Mouse (Mus musculus): ENCODE results near the gene Napsa.

The Napsa gene

GRCm38 (mm10) chr7:44571811-44572210 lies 369 bp upstream of the Napsa start:
- DNase-seq (ENCODE audit: low spot score) = no peak

GRCm38 (mm10) chr7:44572956-44573484 lies 840 bp downstream of the Napsa start:
- DNase-seq (ENCODE audit: low spot score) = no peak

GRCm38 (mm10) chr7:44576333-44576844 lies 4.2 kb downstream of the Napsa start:
- DNase-seq (ENCODE audit: low spot score) = no peak

- DNase-seq (ENCODE audit: low spot score) = no peak
Measured at GRCm38 (mm10) chr7:44581637-44582036, 9.5 kb downstream of the Napsa start.

GRCm38 (mm10) chr7:44582709-44583108 lies 10.5 kb downstream of the Napsa start:
- no peak for DNase-seq (ENCODE audit: low spot score)

GRCm38 (mm10) chr7:44583146-44583545 lies 11.0 kb downstream of the Napsa start:
- DNase-seq (ENCODE audit: low spot score) = no peak

GRCm38 (mm10) chr7:44584265-44584804 lies 12.2 kb downstream of the Napsa start:
- no peak for DNase-seq (ENCODE audit: low spot score)

GRCm38 (mm10) chr7:44584921-44585320 lies 12.7 kb downstream of the Napsa start:
- no peak for DNase-seq (ENCODE audit: low spot score)

GRCm38 (mm10) chr7:44585606-44586005 lies 13.4 kb downstream of the Napsa start:
- DNase-seq (ENCODE audit: low spot score) = no peak

- no peak for DNase-seq (ENCODE audit: low spot score)
Measured at GRCm38 (mm10) chr7:44586518-44586917, 14.3 kb downstream of the Napsa start.

GRCm38 (mm10) chr7:44586930-44587329 lies 14.8 kb downstream of the Napsa start:
- peak; percentile 68 for DNase-seq (ENCODE audit: low spot score)

- no peak for DNase-seq (ENCODE audit: low spot score)
Measured at GRCm38 (mm10) chr7:44587676-44588075, 15.5 kb downstream of the Napsa start.

- DNase-seq (ENCODE audit: low spot score) = no peak
Measured at GRCm38 (mm10) chr7:44588338-44588737, 16.2 kb downstream of the Napsa start.

- peak; percentile 73 for DNase-seq (ENCODE audit: low spot score)
Measured at GRCm38 (mm10) chr7:44589149-44589548, 17.0 kb downstream of the Napsa start.

- no peak for DNase-seq (ENCODE audit: low spot score)
Measured at GRCm38 (mm10) chr7:44589946-44590345, 17.8 kb downstream of the Napsa start.

- DNase-seq (ENCODE audit: low spot score) = peak; percentile 88
Measured at GRCm38 (mm10) chr7:44590402-44591347, 18.5 kb downstream of the Napsa start, which contains the start of gene Kcnc3. TSS of gene Kcnc3 (plus strand) at chr7:44590664.

GRCm38 (mm10) chr7:44591348-44592116 lies 19.4 kb downstream of the Napsa start:
- peak; percentile 53 for DNase-seq (ENCODE audit: low spot score)

GRCm38 (mm10) chr7:44593051-44593450 lies 20.9 kb downstream of the Napsa start:
- DNase-seq (ENCODE audit: low spot score) = peak; percentile 48

- DNase-seq (ENCODE audit: low spot score) = peak; percentile 95
Measured at GRCm38 (mm10) chr7:44593775-44594174, 21.6 kb downstream of the Napsa start.

GRCm38 (mm10) chr7:44594291-44594690 lies 22.1 kb downstream of the Napsa start:
- peak; percentile 49 for DNase-seq (ENCODE audit: low spot score)

GRCm38 (mm10) chr7:44595131-44595561 lies 23.0 kb downstream of the Napsa start:
- DNase-seq (ENCODE audit: low spot score) = no peak

GRCm38 (mm10) chr7:44596051-44596450 lies 23.9 kb downstream of the Napsa start:
- no peak for DNase-seq (ENCODE audit: low spot score)
